Mouse (Mus musculus) heart, postnatal 36 days (tissue): Measurements from ENCODE around the gene Itprip. TPM values are rescaled to one million over a fixed set of nuclear protein-coding genes. Genes with fewer than 3 reads are reported as not detected.

Source experiments
- DNase-seq, 2 experiments: peaks; one replicate each; pipeline ENCODE4 v3.0.0; 2021 to 2022
- intact Hi-C: fragments of 180-260 bp; cut with DNase I; formaldehyde crosslinking; loops from one replicate; pipeline ENCODE4 v1.15.1; 2025
- total RNA-seq, 2 experiments: library from RNA; stranded (reverse); gene quantifications; 2 replicates each; pipeline ENCODE4 v1.2.3; 2021

The Itprip gene
- 10 to 100 TPM in 1 of 2 experiments, 1 to 10 TPM in 1; 9.9 to 15.1 TPM for total RNA-seq

DNA sequence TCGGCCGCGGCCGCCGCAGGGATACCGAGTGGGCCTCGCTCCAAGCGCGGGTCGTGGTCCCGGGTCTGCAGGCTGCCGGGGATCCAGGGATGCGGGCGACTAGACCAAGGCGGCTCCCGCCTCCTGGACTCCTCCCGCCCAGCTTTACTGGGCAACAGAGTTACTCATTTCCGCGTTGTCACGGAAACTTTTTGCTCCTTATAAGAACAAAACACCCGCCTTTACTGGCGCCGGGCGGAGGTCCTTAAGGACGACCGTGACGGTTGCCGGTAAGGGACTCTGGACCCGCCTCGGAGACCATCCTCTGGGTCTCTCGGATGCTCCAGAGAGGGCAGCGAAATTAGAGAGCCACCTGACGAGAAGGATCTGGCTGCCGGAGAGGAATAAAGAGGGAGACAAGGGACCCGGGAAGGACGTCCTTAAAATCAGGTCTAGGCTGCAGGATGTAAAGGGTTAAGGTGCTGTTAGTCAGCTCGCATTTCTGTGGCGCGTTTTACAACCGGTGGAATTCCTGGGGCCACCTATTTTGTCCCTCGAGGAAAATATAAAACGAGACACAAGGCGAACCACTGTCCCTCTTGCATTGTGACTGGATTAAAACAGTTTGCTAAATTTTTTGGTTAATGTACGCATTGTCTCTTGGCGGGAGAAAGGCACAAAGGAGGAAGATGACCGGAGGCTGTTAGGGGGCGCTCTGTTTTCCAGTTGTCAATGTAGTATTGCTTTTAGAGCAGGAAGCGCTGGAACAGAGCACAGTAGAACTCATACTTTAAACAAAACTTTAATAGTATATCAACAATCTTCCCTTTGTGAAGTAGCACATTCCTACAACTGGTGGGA, at the start of gene Itprip, which contains the start of gene Cfap43:
Gene Itprip (minus strand): TSS at position 174 of the 840 bp plus-strand sequence.
Gene Cfap43 (minus strand): TSS at position 162 of the 840 bp plus-strand sequence.
- intact Hi-C loops: loop anchor here (2.0 kb wide), 1 partner anchor 33 kb away; no protein-coding TSS in a partner anchor
- DNase-seq: peak; percentile 83 to 90

DNA sequence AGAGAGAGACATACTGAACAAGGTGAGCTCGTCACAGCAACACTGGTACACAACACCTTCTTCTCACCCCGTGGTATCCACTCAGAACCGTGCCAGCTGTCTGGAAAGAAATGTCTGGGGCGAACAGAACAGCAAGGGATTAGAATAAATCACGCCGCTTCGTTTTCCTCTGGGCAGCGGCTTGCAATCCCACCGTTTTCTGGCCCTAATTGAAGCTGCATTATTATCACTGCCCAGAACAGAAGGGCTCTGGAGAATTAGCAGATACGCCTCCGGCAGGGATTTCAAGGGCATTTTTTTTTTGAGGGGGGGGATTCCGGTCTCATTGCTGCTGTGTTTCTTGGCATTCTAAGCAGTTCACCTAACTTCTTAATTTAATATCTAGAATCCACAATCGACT, 39.1 kb upstream of the Itprip start:
- intact Hi-C loops: no loop called here
- DNase-seq: no peak

DNA sequence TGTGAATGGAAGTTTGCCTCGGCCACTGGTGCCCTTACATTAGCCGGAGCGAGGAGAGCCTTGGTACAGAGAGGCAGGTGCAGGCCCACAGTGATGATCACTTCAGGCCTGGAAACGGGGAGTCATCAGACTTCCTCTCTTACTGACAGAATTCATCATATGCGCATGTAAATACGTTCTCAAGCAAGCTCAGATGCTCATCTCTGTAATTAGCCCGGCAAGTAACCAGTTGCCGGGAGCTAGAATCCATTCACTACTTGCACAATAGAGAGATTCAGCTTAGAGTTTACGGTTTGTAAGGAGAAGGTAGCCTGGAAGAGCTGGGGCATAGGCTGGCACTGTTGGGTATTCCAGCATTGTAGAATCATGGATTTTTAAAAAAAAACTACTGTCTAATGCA, 34.1 kb upstream of the Itprip start:
- no peak for DNase-seq
- intact Hi-C loops: no loop called here

DNA sequence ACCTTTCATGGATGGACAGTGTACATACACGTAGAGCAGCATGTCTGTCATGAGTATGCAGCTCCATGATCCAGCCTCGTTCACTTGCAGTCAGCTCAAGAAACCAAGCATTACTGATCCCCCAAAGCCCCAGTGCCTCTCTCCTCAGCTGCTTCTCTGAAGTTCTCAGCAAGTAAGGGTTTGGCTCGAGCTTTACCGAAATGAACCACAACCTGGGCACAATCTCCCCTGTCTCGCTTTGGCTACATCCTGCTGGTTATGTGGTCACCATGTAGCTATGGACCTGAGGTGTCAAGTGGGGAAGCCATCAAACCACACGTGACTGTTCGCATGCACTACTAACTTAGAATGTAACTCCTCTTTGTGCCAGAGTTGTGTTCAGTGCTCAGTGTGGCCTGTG, 31.8 kb upstream of the Itprip start:
- intact Hi-C loops: no loop called here
- DNase-seq: no peak

DNA sequence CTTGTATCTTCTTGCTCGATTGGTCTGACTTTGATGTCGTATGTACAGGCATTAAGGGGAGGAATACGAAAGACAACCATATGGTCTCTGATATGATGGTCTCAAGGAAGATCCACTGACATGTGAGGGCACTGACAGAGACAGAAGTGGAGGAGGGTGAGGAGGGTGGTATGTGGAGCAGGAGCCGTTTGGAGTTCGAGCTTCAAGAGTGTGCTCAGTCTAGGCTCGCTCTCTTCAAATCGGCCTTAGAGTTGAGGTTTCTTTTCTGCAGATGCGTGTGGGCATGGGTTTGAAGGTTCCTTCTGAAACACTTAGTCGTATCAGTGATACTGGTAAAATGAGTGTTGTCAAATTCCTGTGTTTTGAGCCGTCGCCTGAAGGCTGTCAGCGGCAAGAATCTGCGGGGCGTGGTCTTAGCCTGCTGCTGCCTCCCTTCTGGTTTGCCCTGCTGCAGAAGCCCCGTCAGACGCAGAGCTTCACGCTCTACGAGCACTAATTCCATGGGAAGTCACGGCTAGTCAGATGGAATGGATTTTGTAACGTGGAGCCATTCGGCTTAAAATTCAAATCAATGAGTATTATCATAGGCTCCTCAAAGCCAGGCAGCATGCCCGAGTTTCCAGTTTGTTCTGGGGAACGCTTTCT, 27.8 kb upstream of the Itprip start:
- intact Hi-C loops: no loop called here
- no peak for DNase-seq

DNA sequence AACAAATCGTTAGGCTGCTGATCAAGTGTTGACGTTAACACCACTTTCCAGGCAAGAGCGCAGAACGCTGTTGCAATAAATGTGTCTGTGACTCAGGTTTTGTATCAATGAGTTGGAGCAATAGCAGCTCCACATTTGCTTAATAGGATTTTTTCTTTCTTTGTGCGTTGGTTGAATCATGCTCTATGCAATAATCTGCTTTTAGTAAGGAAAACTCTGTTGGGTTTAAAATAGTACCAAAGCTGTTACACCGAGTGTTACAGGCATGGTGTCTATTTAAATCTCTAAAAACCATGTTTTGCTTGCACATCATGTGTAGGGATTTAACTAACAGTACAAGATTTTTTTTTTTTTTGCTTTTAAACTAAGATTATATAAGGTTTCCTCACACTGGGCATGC, 20.3 kb upstream of the Itprip start:
- intact Hi-C loops: no loop called here

DNA sequence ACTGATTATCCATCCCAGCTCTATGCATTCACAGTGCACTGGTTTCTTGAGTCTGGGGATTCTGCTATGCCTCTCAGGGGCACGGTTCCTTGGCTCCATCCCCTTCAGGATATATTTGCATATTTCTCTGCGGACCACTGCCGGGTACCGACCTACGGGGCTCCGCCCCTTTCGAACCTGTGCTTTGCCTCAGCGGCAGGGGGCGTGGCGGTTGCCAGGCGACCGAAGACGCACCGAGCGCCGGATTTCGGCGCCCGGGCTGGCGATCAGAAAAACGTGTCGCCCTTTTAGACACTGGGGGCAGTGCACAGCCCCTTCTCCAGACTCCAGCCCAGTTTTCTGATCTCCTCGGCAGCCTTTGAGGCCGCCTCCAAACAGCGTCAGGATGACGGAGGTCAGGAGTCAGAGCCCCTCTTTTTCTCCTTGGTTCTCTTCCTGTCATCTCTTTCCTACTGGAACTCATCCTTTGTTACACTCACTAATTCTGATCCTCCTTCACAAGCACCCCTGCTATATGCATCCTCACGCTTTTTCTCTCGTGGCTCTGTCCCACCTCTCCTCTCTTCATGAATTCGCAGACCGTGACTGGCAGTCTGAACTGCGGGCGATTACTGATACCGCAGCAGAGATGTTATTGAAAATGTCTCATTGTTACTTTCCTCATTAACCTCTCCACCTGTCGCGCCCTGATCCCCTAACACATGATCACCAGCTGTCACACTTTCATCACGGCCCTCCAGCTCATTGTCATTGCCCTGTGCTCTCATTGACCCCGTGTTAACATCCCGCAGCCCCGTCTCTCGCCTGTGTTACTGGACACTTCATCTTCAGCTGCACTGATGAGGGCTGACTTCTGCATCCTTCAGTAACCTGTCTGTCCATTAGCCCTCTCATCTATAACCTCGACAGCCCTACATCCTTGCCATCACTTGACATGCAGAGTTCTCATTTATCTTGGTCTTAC, 18.6 kb upstream of the Itprip start, which contains the start of gene Cfap58:
Gene Cfap58 (plus strand): TSS at position 233 of the 964 bp plus-strand sequence.
- peak; percentile 50 to 53 for DNase-seq
- intact Hi-C loops: no loop called here

More for the DNA sequence above, 20.3 kb upstream of the Itprip start:
- no peak for DNase-seq

DNA sequence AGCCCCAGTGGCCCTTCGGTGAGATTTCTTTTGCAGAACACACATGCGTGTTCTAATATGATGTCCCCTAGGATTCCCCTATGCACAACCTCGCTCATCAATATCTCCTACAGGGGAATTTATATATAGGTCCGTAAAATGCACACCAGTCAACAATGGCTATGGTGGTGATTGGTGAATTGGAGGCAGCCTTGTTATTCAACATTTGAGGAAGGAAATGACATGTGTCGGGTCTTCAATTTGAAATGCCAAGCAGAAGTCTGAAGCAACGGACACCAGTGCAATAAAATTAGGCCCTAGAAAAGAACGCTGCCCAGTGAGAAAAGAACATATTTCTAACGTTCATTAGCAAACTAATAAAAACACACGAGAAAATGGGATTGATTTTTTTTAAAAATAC, 17.8 kb upstream of the Itprip start:
- intact Hi-C loops: no loop called here
- DNase-seq: no peak

DNA sequence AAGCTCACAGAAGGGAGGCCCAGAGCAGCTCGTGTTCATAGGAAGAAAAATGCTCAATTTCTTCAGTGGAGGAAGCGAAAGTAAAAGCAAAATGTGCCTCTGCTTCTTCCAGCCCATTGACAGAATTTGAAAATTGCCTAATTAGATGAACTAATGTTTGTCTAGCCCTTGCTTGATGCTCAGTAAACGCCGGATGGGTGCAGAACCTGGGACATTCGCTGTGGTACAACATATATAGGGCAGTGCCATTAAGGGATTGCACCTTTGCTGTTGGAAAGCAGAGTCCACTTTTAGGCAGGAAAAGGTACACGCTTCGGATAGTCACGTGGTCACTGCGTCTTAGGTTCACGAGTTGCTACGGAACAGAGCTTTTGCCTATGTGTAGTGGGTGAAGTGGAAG, 17.4 kb upstream of the Itprip start:
- intact Hi-C loops: no loop called here
- no peak for DNase-seq

DNA sequence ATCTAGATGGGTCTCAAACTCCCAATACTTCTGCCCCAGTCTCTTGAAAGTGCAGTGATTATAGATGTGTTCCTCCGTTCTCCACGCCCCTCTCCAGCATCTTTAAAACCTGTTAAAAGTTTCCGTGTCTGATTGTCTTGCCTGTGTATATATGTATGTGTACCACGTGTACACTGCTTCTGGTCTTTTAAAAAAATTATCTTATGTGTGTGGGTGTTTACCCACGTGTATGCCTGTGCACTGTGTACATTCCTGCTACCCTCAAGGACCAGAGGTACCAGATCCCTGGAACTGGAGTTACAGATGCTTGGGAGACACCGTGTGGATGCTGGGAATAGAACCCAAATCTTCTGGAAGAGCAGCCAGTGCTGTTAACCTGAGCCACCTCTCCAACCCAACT, 16.4 kb upstream of the Itprip start:
- intact Hi-C loops: no loop called here

DNA sequence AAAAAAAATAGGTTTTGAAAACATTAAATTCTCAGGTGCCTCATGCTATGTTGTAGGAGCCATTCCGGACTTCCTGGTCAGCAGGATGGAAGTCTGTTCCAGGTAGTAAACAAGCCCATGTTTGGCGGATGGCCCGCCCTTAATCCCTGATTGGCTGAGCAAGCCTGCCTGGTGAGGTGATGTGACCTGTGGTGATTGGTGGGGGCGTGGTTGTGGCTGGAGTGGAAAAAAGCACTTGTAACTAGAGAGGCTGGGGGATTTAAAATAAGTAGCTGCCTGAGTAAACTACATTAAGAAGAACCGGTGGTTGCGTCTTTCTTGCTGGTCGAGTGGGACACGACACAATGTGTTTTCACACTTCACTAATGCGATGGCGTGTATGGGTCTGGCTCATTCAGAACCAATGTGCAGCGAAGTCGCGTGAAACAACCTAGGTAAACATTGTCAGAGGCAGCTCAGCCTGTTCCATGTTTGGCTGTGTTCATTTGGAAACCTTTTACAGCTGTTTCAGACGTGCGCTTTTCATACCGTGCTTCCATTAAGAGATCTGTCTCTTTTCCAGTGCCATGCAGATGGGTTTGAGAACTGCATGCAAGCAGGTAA, 15.6 kb upstream of the Itprip start:
- intact Hi-C loops: loop anchor here (5.0 kb wide), 1 partner anchor 277 kb away; no protein-coding TSS in a partner anchor
- no peak for DNase-seq

More for the DNA sequence above, 16.4 kb upstream of the Itprip start:
- DNase-seq: no peak

DNA sequence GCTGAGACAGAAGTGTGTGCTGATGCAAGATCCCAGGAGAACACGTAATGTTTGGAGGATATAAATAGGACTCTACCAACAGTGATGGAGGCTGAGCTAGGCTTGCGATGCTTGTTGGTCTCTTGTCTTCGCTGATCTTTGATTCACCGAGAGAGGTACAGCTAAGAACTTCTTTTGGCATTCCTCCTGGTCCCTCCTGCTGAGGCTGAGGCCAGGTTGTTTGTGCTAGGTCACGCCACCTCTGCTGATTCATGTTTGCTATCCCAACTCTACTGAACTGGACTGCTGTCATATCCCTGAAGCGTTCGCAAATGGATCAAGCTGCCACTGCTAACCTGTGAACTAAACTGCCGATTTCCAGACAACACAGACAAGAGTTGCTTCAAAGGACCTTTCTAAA, 15.0 kb upstream of the Itprip start:
- no peak for DNase-seq
- intact Hi-C loops: loop anchor here (5.0 kb wide), 1 partner anchor 277 kb away; no protein-coding TSS in a partner anchor

DNA sequence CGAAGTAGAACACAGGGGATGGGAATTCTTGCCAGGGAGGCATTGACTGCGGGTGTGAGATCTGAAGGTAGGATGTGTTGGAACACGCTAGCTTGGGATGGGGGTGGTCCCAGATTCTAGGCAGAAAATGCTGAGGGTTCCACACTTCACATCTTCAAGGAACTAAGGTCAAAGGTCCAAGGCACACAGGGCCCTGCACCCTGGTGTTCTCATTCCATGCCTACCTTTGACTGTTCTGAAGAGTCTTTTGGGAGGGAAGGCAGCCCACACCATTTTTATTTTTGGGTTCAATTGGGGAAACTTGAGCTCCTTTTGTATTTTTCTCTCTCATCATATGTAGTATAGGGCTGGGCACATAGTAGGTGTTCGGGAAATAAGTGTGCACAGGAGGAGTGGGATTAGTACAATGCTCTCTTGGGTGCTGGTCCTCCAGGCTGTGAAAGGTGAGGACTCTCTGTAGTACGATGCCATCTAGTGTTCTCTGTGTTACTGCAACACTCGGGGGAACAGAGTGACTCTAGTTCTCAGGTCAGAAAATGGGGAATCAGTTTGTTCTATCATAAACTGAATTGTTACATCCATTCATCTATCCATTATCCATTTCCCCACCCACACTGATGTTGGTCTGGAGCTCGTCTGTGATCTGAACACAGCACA, 13.0 kb upstream of the Itprip start:
- peak; percentile 27 to 31 for DNase-seq
- intact Hi-C loops: loop anchor here (1.0 to 5.0 kb wide), 2 partner anchors 50 to 275 kb away; no protein-coding TSS in a partner anchor

DNA sequence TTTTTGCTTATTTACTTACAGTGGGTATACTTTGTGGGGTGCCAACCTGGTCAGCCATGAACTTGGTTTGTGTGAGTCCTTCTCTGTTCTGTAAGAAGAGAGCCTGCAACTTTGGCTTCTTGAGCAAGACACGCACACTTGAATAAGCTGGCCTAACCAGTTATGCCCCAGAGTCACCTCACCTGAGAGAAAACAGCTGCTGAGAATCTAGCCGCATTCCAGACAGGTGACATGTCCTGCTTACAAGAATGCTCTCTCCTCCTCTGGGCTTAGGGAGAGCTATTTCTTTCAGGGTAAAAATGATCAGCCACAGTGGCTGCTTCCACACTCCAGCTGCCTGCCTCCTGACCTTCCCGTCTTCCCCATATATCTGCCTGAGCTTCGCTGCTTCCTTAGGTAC, 9.9 kb upstream of the Itprip start:
- DNase-seq: no peak
- intact Hi-C loops: no loop called here

DNA sequence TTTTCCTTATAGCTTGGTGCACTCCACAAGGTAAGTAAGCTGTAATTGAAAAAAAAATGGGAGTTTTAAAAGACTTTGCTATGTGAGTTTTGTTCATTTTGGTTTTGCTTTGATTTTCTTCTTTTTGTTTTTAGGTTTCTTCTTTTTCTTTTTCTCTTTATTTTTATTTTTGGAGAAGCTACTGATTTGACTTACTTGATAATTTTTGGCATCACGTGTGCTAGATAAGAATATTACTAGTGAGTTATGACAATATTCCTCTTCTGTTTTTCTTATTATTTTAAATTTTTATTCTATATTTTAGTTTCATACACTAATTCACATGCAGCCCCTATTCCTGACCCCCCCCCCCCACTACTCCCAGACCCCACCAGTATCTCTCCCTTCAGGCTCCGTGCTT, 7.9 kb upstream of the Itprip start:
- no peak for DNase-seq
- intact Hi-C loops: no loop called here

DNA sequence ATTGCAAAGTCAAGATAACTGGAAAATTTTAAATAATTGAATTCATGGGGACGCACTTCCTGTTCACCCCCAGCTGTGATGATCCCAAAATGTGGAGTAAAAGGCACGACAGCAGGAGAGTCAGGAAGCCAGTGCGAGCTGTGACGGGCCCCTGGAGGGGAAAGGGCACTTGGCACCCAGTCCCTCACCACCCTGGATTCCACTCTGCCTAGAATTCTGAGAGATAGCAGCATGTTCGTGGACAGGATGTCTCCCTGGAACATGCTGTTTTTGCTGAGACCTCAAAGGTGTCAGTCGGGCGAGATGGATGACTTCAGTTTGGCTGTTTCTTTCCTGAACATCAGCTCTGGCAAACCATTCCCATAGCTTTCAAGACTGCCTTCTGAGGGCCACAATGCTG, 6.7 kb upstream of the Itprip start:
- intact Hi-C loops: no loop called here
- DNase-seq: no peak

DNA sequence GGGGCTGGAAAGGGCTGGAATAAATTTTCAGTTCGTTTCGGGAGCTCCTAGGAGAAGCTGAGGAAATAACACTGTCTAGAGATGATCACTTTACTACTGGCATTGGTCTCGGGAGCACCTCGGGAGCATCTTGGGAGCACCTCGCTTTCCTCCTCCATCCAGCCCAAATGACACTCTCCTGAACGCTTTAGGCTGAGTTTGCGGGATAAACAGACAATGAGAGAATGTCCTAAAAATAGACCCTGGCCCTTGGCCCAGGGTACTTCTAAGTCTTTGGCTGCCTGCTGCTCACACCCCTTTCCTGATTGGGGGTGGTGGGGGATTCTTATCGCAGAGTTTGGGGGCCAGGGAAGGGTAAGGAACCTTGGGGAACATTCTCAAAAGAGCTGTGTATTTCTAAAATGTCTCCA, 872 bp upstream of the Itprip start:
- peak; percentile 63 to 72 for DNase-seq
- intact Hi-C loops: loop anchor here (2.0 kb wide), 1 partner anchor 33 kb away; no protein-coding TSS in a partner anchor

DNA sequence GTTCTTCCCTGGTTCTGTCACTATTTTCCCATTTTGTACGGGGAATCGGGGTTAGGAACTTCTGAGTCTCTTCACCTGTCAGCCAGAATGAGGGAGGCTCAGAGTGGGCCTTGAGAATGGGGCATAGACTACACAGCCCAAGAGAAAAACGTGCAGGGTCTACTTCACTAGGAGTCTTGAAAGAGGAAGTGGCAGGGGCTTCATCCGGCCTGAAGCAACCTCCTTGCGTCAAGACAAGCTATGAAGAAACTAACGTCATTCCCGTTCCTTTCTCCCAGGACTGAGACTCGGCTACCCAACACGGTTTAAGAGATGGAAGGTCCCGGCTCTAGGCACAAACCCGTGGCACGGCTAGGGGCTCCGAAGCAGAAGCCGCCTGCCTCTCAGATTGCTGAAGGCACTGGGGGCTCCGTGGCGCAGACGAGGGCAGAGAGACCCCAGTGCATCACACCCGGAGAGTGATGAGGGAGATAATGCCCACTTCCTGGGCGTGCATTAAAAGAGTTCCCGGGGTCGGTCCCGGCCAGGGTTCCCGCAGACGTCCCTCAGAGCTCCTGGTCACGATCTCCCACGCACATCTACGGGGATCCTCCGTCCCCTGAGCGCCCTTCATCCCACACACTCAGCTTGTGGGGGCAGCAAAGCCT, 521 bp downstream of the Itprip start:
- intact Hi-C loops: loop anchor here (2.0 kb wide), 1 partner anchor 32 kb away; no protein-coding TSS in a partner anchor

DNA sequence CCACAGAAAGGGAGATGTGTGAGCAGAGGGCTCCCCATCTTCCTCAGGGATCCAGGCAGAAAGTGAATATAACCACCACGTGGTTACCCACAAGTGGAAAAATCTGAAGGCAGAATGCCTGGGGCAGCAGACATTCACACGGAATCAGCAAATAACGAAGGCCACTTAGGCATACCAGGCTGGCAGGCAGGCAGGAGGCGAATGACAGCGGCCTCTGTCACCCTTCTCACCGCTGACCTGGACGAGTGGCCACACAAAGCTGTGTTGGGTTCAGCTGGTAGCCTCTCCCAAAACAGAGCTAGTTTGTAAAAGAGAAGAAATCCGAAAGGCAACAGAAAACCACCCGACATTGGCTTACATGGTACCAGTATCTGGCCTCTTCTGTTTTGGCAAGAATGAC, 1.1 kb downstream of the Itprip start:
- intact Hi-C loops: loop anchor here (2.0 kb wide), 1 partner anchor 31 kb away; no protein-coding TSS in a partner anchor
- no peak for DNase-seq

More for the DNA sequence above, 521 bp downstream of the Itprip start:
- DNase-seq: peak in 1 of 2 experiments; percentile 29
